Mouse (Mus musculus) liver, postnatal 0 days (tissue): ENCODE results near the gene Il4ra.

ENCODE experiments used
- CTCF ChIP-seq: sonication (generic); IDR thresholded peaks from 2 replicates; pipeline ENCODE4 v1.5.1; 2016; ENCODE audit warnings: antibody characterized with exemption, low read depth
- EP300 ChIP-seq: IDR thresholded peaks from 2 replicates; pipeline ENCODE4 v1.6.1; 2016; ENCODE audit warnings: antibody characterized with exemption, low read depth, mild to moderate bottlenecking

- TF ChIP-seq CTCF (no peak), EP300 (no peak)
Measured at GRCm38 (mm10) chr7:125563093-125563492, 11.2 kb downstream of the Il4ra start.
